Mouse (Mus musculus) kidney, adult 2 months (tissue): ENCODE results near the gene Slc17a6.

Experiments used
- CTCF ChIP-seq: fragments of 200-500 bp; conservative IDR thresholded peaks from 2 replicates; pipeline ENCODE4 v1.5.1; 2011; ENCODE audit warnings: low read depth, mild to moderate bottlenecking, control low read depth, low read length, moderate library complexity, mixed read lengths; ENCODE audit not compliant: insufficient read depth, insufficient read length
- POLR2A ChIP-seq: fragments of 200-500 bp; IDR thresholded peaks from one replicate; pipeline ENCODE4 v1.6.1; 2011; ENCODE audit warnings: low read depth, low read length, control low read depth

GRCm38 (mm10) chr7:51632543-51633229 is 10.9 kb downstream of the Slc17a6 start:
- no peak for TF ChIP-seq CTCF
- no peak for TF ChIP-seq POLR2A
